Mouse (Mus musculus) monocyte, adult 2 months (primary cell): ENCODE measurements around the gene Dnajb1.

ENCODE experiments used
- DNase-seq, 2 experiments: peaks; one replicate each; pipeline ENCODE4 v3.0.0; 2022; ENCODE audit warnings: low spot score in 2 of 2, low read depth in 1 of 2

Dnajb1 gene

GRCm38 (mm10) chr8:83609547-83610180 lies 1.7 kb downstream of the Dnajb1 start:
- DNase-seq, result no peak

- no peak for DNase-seq
Measured at GRCm38 (mm10) chr8:83611921-83612320, 3.9 kb downstream of the Dnajb1 start.

- DNase-seq, result no peak
Measured at GRCm38 (mm10) chr8:83613695-83614094, 5.7 kb downstream of the Dnajb1 start.

GRCm38 (mm10) chr8:83616625-83617024 lies 8.6 kb downstream of the Dnajb1 start:
- DNase-seq, result no peak

GRCm38 (mm10) chr8:83617111-83617510 lies 9.1 kb downstream of the Dnajb1 start:
- no peak for DNase-seq

GRCm38 (mm10) chr8:83618566-83618965 lies 10.6 kb downstream of the Dnajb1 start:
- DNase-seq, result no peak

GRCm38 (mm10) chr8:83619568-83620285 lies 11.7 kb downstream of the Dnajb1 start:
- no peak for DNase-seq

GRCm38 (mm10) chr8:83621691-83622388 lies 13.8 kb downstream of the Dnajb1 start:
- DNase-seq, result no peak

- DNase-seq, result peak; percentile 46 to 68
Measured at GRCm38 (mm10) chr8:83622389-83622989, 14.5 kb downstream of the Dnajb1 start.

- no peak for DNase-seq
Measured at GRCm38 (mm10) chr8:83623549-83623948, 15.6 kb downstream of the Dnajb1 start.

- no peak for DNase-seq
Measured at GRCm38 (mm10) chr8:83624739-83625138, 16.7 kb downstream of the Dnajb1 start.

- no peak for DNase-seq
Measured at GRCm38 (mm10) chr8:83625676-83626299, 17.8 kb downstream of the Dnajb1 start.

GRCm38 (mm10) chr8:83632083-83632707 lies 24.2 kb downstream of the Dnajb1 start:
- DNase-seq, result no peak

- DNase-seq, result no peak
Measured at GRCm38 (mm10) chr8:83638856-83639255, 30.9 kb downstream of the Dnajb1 start.

GRCm38 (mm10) chr8:83639649-83640048 lies 31.7 kb downstream of the Dnajb1 start:
- no peak for DNase-seq

GRCm38 (mm10) chr8:83647511-83647910 lies 39.5 kb downstream of the Dnajb1 start:
- no peak for DNase-seq

- no peak for DNase-seq
Measured at GRCm38 (mm10) chr8:83648031-83648430, 40.0 kb downstream of the Dnajb1 start.

GRCm38 (mm10) chr8:83649699-83650098 lies 41.7 kb downstream of the Dnajb1 start:
- DNase-seq, result no peak

- DNase-seq, result peak; percentile 91 to 92
Measured at GRCm38 (mm10) chr8:83652030-83652743, 44.2 kb downstream of the Dnajb1 start, which contains the start of gene Gipc1. TSS of gene Gipc1 (plus strand) at chr8:83652677.
